Mouse (Mus musculus) T-helper 2 cell (primary cell): ENCODE measurements around the gene Gm10487.
"Not testable (repeated sequence)": the region's sequence is repeated elsewhere in the genome, so short reads cannot be mapped to it uniquely, and the experiment has no call there.

ENCODE experiments used
- in situ Hi-C: fragments of 300-600 bp; cut with MboI, MseI; formaldehyde crosslinking; loops from one replicate; pipeline ENCODE4 v1.15.1; 2025; ENCODE audit warnings: high pct_unique_total_duplicates

Gene Gm10487

GRCm38 (mm10) chrX:30843369-30843768 is at the start of gene Gm10487:
Gene Gm10487, minus strand, starts transcription at chrX:30843469.
- in situ Hi-C loops = not testable (repeated sequence)
